Mouse (Mus musculus): ENCODE measurements around the gene Gm10521.

DNA sequence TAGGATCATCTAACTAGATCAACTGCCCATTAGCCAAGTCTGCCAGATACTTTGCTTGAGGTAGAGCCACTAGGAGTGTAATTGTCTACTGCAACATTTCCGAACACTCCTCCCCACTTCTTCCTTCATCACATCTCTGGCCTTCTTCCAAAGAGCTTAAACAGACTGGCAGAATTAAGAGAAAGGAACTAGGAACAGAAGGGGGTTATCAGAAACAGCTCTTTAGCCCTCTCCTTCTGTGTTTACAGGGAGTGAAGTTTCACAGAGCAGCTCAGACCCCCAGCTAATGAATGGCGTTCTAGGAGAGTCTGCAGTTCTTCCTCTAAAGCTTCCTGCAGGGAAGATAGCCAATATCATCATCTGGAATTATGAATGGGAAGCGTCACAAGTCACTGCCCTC is 38.4 kb downstream of the Gm10521 start:
- TF ChIP-seq CTCF (conservative IDR thresholded peaks at IDR 0.05; ENCODE audit: low read length) (no peak), POU5F1 (IDR thresholded peaks at IDR 0.05; ENCODE audit: borderline replicate concordance, low read length) (no peak), NANOG (IDR thresholded peaks at IDR 0.05; ENCODE audit: borderline replicate concordance, low read length) (no peak)
